Comparison of ENCODE assay signal across 10 mouse cellular contexts in the genomic region with DNA sequence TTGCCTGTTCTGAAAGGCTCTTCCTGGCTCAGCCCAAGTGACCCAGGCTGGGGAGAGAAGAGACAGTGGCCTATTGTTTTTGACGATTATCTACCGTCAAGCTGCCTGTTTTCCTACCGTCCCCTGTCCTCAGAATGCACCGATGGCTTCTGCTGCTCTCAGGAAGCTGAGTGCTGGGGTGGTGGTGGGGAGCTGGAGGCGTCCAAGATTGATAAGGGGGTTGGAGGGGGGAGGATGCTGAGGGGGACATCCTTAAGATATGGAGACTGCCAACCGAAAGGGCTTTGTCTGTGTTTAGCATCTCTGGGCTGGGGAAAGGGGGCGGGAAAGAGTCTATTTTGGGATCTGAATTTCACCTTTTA. TPM values are rescaled to one million over a fixed set of nuclear protein-coding genes. Genes with fewer than 3 reads are reported as not detected.
DNase-seq lines count a peak whose midpoint lies in the region; ATAC-seq lines count a peak whose summit lies in the region.
"Had no signal": no experiment of that assay in that cellular context is flagged by ENCODE, and none has a peak within 500 bp of the region (broad histone marks: within the 10 kb centered on the region; RNA-seq: fewer than 3 reads in every experiment).

No protein-coding gene starts in this region.

- H3K27ac ChIP-seq in lung, embryonic 16.5 days (ENCODE audit: low read length), result no peak overlapping the region
- peak overlapping the region; percentile 100 for H3K27ac ChIP-seq in forebrain, embryonic 15.5 days (replicated peaks)
- H3K27ac ChIP-seq in limb, embryonic 12.5 days, result 0 out of 2 replicates have a peak overlapping the region, but pooled peaks have one; percentile 45
- H3K27ac ChIP-seq in stomach, embryonic 15.5 days, result no peak overlapping the region

- 0 out of 2 replicates have a peak, but pooled peaks cover 2% of the 10 kb centered on the region for H3K36me3 ChIP-seq in lung, embryonic 16.5 days (ENCODE audit: control insufficient read depth, insufficient read depth, low read length)
- no peaks in the 10 kb centered on the region for H3K36me3 ChIP-seq in forebrain, embryonic 15.5 days
- peaks cover 28% of the 10 kb centered on the region for H3K36me3 ChIP-seq in limb, embryonic 12.5 days
- no peaks in the 10 kb centered on the region for H3K36me3 ChIP-seq in stomach, embryonic 15.5 days
- H3K36me3 ChIP-seq: G1E had no signal

- WGBS in lung, embryonic 16.5 days, result 26% methylated on average over 7 of the region's 7 CpGs
- 3% methylated on average over 7 of the region's 7 CpGs for WGBS in forebrain, embryonic 15.5 days
- 57% methylated on average over 7 of the region's 7 CpGs for WGBS in limb, embryonic 12.5 days
- 36% methylated on average over 7 of the region's 7 CpGs for WGBS in stomach, embryonic 15.5 days

- H3K4me2 ChIP-seq in lung, embryonic 16.5 days (ENCODE audit: low read depth, low read length), result no peak overlapping the region
- peak overlapping the region; percentile 92 for H3K4me2 ChIP-seq in forebrain, embryonic 15.5 days (replicated peaks)
- peak overlapping the region; percentile 93 for H3K4me2 ChIP-seq in limb, embryonic 12.5 days
- H3K4me2 ChIP-seq in stomach, embryonic 15.5 days, result peak overlapping the region; percentile 91

- DNase-seq in lung, postnatal 36 days, result no peak
- no peak for DNase-seq in cerebellum, adult 8-10 months
- DNase-seq in urinary bladder, postnatal 36 days (ENCODE audit: low spot score in 2 of 2), result no peak
- DNase-seq: thymus, postnatal 36 days had no signal

- H3K4me1 ChIP-seq in lung, embryonic 16.5 days (replicated peaks; ENCODE audit: control insufficient read depth, insufficient read depth, low read length), result peaks cover 29% of the 10 kb centered on the region
- H3K4me1 ChIP-seq in forebrain, embryonic 15.5 days, result peaks cover 72% of the 10 kb centered on the region
- H3K4me1 ChIP-seq in limb, embryonic 12.5 days (replicated peaks), result peaks cover 74% of the 10 kb centered on the region
- peaks cover 43% of the 10 kb centered on the region for H3K4me1 ChIP-seq in stomach, embryonic 15.5 days

- peaks cover 16% of the 10 kb centered on the region for H3K27me3 ChIP-seq in lung, embryonic 16.5 days (ENCODE audit: control insufficient read depth, insufficient read depth, low read depth, low read length)
- no peaks in the 10 kb centered on the region for H3K27me3 ChIP-seq in forebrain, embryonic 15.5 days
- H3K27me3 ChIP-seq in limb, embryonic 12.5 days, result peaks cover 13% of the 10 kb centered on the region; the same call in 1 of the 2 replicates
- H3K27me3 ChIP-seq in stomach, embryonic 15.5 days (replicated peaks), result no peaks in the 10 kb centered on the region; the same call in 1 of the 2 replicates

- no peak for ATAC-seq in lung, embryonic 16.5 days (ENCODE audit: low read depth)
- no peak for ATAC-seq in forebrain, embryonic 15.5 days (replicated peaks)
- no peak for ATAC-seq in limb, embryonic 12.5 days (ENCODE audit: insufficient number of reproducible peaks, insufficient read depth, low FRiP score, low TSS enrichment, low read depth)
- ATAC-seq in stomach, embryonic 15.5 days (ENCODE audit: insufficient read depth, low FRiP score, low read depth), result no peak

- no peak overlapping the region for H3K4me3 ChIP-seq in lung, embryonic 16.5 days (ENCODE audit: low read length)
- H3K4me3 ChIP-seq in forebrain, embryonic 15.5 days, result peak overlapping the region; percentile 99
- peak overlapping the region; percentile 98 for H3K4me3 ChIP-seq in limb, embryonic 12.5 days (replicated peaks)
- no peak overlapping the region for H3K4me3 ChIP-seq in stomach, embryonic 15.5 days (replicated peaks)
- H3K4me3 ChIP-seq: megakaryocyte, embryonic 14.5 days had no signal

- H3K9me3 ChIP-seq in lung, embryonic 16.5 days (ENCODE audit: control insufficient read depth, low read length), result no peaks in the 10 kb centered on the region
- no peaks in the 10 kb centered on the region for H3K9me3 ChIP-seq in forebrain, embryonic 15.5 days
- no peaks in the 10 kb centered on the region for H3K9me3 ChIP-seq in limb, embryonic 12.5 days
- no peaks in the 10 kb centered on the region for H3K9me3 ChIP-seq in stomach, embryonic 15.5 days
- H3K9me3 ChIP-seq: megakaryocyte, embryonic 14.5 days had no signal

- H3K9ac ChIP-seq in lung, embryonic 16.5 days (ENCODE audit: low read length), result 0 out of 2 replicates have a peak overlapping the region, but pooled peaks have one; percentile 8
- H3K9ac ChIP-seq in forebrain, embryonic 15.5 days (replicated peaks), result peak overlapping the region; percentile 100
- H3K9ac ChIP-seq in limb, embryonic 12.5 days (replicated peaks), result peak overlapping the region; percentile 99
- H3K9ac ChIP-seq in stomach, embryonic 15.5 days, result no peak overlapping the region

RNA-seq across cellular contexts. Expression of a gene that starts 2.5 kb away (rescaled TPM):
- 3.9 and 6.0 TPM in 2 replicates for polyA plus RNA-seq in lung, embryonic 16.5 days (2015; fragmentation: Nextera tagmentation; extraction: Ambion mirVana)
- polyA plus RNA-seq in forebrain, embryonic 15.5 days (2015; fragmentation: Nextera tagmentation; extraction: Ambion mirVana), result 70.0 and 75.8 TPM in 2 replicates
- polyA plus RNA-seq in limb, embryonic 12.5 days (2016; fragmentation: Nextera tagmentation; extraction: Ambion mirVana), result 29.4 and 29.5 TPM in 2 replicates
- 8.0 and 8.3 TPM in 2 replicates for polyA plus RNA-seq in stomach, embryonic 15.5 days (2015; fragmentation: Nextera tagmentation; extraction: Ambion mirVana)

RNA-seq across cellular contexts. Expression of a gene that starts 34.2 kb away (rescaled TPM):
- polyA plus RNA-seq in lung, embryonic 16.5 days (2015; fragmentation: Nextera tagmentation; extraction: Ambion mirVana), result 9.7 and 9.8 TPM in 2 replicates
- polyA plus RNA-seq in forebrain, embryonic 15.5 days (2015; fragmentation: Nextera tagmentation; extraction: Ambion mirVana), result not detected in 2 replicates
- polyA plus RNA-seq in limb, embryonic 12.5 days (2016; fragmentation: Nextera tagmentation; extraction: Ambion mirVana), result not detected in 2 replicates
- 12.0 and 15.4 TPM in 2 replicates for polyA plus RNA-seq in stomach, embryonic 15.5 days (2015; fragmentation: Nextera tagmentation; extraction: Ambion mirVana)

RNA-seq across cellular contexts. Expression of a gene that starts 52.6 kb away (rescaled TPM):
- 28.1 and 31.4 TPM in 2 replicates for polyA plus RNA-seq in lung, embryonic 16.5 days (2015; fragmentation: Nextera tagmentation; extraction: Ambion mirVana)
- 34.0 and 34.2 TPM in 2 replicates for polyA plus RNA-seq in forebrain, embryonic 15.5 days (2015; fragmentation: Nextera tagmentation; extraction: Ambion mirVana)
- polyA plus RNA-seq in limb, embryonic 12.5 days (2016; fragmentation: Nextera tagmentation; extraction: Ambion mirVana), result 21.9 and 24.9 TPM in 2 replicates
- polyA plus RNA-seq in stomach, embryonic 15.5 days (2015; fragmentation: Nextera tagmentation; extraction: Ambion mirVana), result 21.7 and 26.6 TPM in 2 replicates

Comparison
In these comparisons a context has a peak if more than half of its experiments do, and no peak if none do; other contexts are left out.
1. H3K27ac ChIP-seq: peak in forebrain, embryonic 15.5 days (single experiment) and limb, embryonic 12.5 days (single experiment); none in lung, embryonic 16.5 days (single experiment) and stomach, embryonic 15.5 days (single experiment).
2. H3K4me3 ChIP-seq: peak in forebrain, embryonic 15.5 days (single experiment) and limb, embryonic 12.5 days (single experiment); none in lung, embryonic 16.5 days (single experiment) and stomach, embryonic 15.5 days (single experiment).